Mouse (Mus musculus): Measurements from ENCODE around the gene Fbxo8. TPM values are rescaled to one million over a fixed set of nuclear protein-coding genes. Genes with fewer than 3 reads are reported as not detected.
A peak's percentile ranks its signal among the peaks of the same experiment; 100 is the strongest.

Gene Fbxo8
- total RNA-seq, 2 experiments from 2014 or later, result 25.6 to 31.4 TPM

GRCm38 (mm10) chr8:56606481-56606880 lies 55.6 kb downstream of the Fbxo8 start:
- no peak for DNase-seq (ENCODE audit: low spot score in 2 of 2)

GRCm38 (mm10) chr8:56611736-56612135 lies 60.8 kb downstream of the Fbxo8 start:
- DNase-seq (ENCODE audit: low spot score in 2 of 2), result peak in 1 of 2 experiments; percentile 50

- no peak for DNase-seq (ENCODE audit: low spot score in 2 of 2)
Observed at GRCm38 (mm10) chr8:56614235-56614634, 63.3 kb downstream of the Fbxo8 start.

GRCm38 (mm10) chr8:56615005-56615404 lies 64.1 kb downstream of the Fbxo8 start:
- DNase-seq (ENCODE audit: low spot score in 2 of 2), result peak; percentile 59 to 88

- DNase-seq (ENCODE audit: low spot score in 2 of 2), result no peak
Observed at GRCm38 (mm10) chr8:56616260-56616659, 65.4 kb downstream of the Fbxo8 start.

- no peak for DNase-seq (ENCODE audit: low spot score in 2 of 2)
Observed at GRCm38 (mm10) chr8:56617271-56617670, 66.4 kb downstream of the Fbxo8 start.

- no peak for DNase-seq (ENCODE audit: low spot score in 2 of 2)
Observed at GRCm38 (mm10) chr8:56619056-56619455, 68.2 kb downstream of the Fbxo8 start.

GRCm38 (mm10) chr8:56619571-56619970 lies 68.7 kb downstream of the Fbxo8 start:
- DNase-seq (ENCODE audit: low spot score in 2 of 2), result no peak

GRCm38 (mm10) chr8:56620691-56621090 lies 69.8 kb downstream of the Fbxo8 start:
- DNase-seq (ENCODE audit: low spot score in 2 of 2), result no peak

- no peak for DNase-seq (ENCODE audit: low spot score in 2 of 2)
Observed at GRCm38 (mm10) chr8:56621093-56621492, 70.2 kb downstream of the Fbxo8 start.

GRCm38 (mm10) chr8:56622470-56623024 lies 71.7 kb downstream of the Fbxo8 start:
- no peak for DNase-seq (ENCODE audit: low spot score in 2 of 2)

- no peak for DNase-seq (ENCODE audit: low spot score in 2 of 2)
Observed at GRCm38 (mm10) chr8:56623346-56623745, 72.5 kb downstream of the Fbxo8 start.

GRCm38 (mm10) chr8:56629160-56629559 lies 78.3 kb downstream of the Fbxo8 start:
- DNase-seq (ENCODE audit: low spot score in 2 of 2), result no peak

GRCm38 (mm10) chr8:56639277-56639676 lies 88.4 kb downstream of the Fbxo8 start:
- no peak for DNase-seq (ENCODE audit: low spot score in 2 of 2)

Small RNAs within 50 kb of the gene (microRNA-seq; reads per million reads assigned to microRNA genes)
- 0 reads per million in 2 experiments for gene Gm25992

Other genes starting within 250 kb of the Fbxo8 start
- 10 to 100 TPM; 19.0 to 20.4 TPM for gene Cep44, start within 50 bp of the Fbxo8 start, total RNA-seq (2021)